Mouse (Mus musculus): Measurements from ENCODE around the gene Rhpn2. TPM values are rescaled to one million over a fixed set of nuclear protein-coding genes. Genes with fewer than 3 reads are reported as not detected.
A peak's percentile ranks its signal among the peaks of the same experiment; 100 is the strongest.

The Rhpn2 gene
- polyA plus RNA-seq, 1 experiment from 2014 or later = 5.2 TPM

GRCm38 (mm10) chr7:35379492-35380119 lies 45.6 kb downstream of the Rhpn2 start:
- 48% methylated on average over 16 of the region's 16 CpGs for WGBS
- Histone ChIP-seq H3K9me3 (no peaks in the 10 kb centered on the region), H3K27ac (replicated peaks) (no peak overlapping the region), H3K36me3 (replicated peaks) (no peaks in the 10 kb centered on the region), H3K4me3 (peak overlapping the region; percentile 18; the same call in 1 of the 2 replicates), H3K27me3 (replicated peaks; ENCODE audit: low read depth, poor library complexity, severe bottlenecking) (no peaks in the 10 kb centered on the region), H3K4me1 (peaks cover 16% of the 10 kb centered on the region; the same call in 1 of the 2 replicates)
- no peak for DNase-seq (ENCODE audit: low spot score)

GRCm38 (mm10) chr7:35380351-35380750 lies 46.4 kb downstream of the Rhpn2 start:
- no peak overlapping the region for H3K27ac ChIP-seq (replicated peaks)
- no peaks in the 10 kb centered on the region for H3K27me3 ChIP-seq (replicated peaks; ENCODE audit: low read depth, poor library complexity, severe bottlenecking)
- H3K4me3 ChIP-seq = no peak overlapping the region
- 91% methylated on average over 8 of the region's 8 CpGs for WGBS
- no peaks in the 10 kb centered on the region for H3K36me3 ChIP-seq (replicated peaks)
- no peaks in the 10 kb centered on the region for H3K9me3 ChIP-seq
- no peak for DNase-seq (ENCODE audit: low spot score)
- H3K4me1 ChIP-seq = peaks cover 16% of the 10 kb centered on the region; the same call in 1 of the 2 replicates

- Histone ChIP-seq H3K27me3 (replicated peaks; ENCODE audit: low read depth, poor library complexity, severe bottlenecking) (no peaks in the 10 kb centered on the region), H3K9me3 (no peaks in the 10 kb centered on the region), H3K4me3 (peak overlapping the region; percentile 2; the same call in 1 of the 2 replicates), H3K36me3 (replicated peaks) (no peaks in the 10 kb centered on the region; the same call in 1 of the 2 replicates), H3K27ac (replicated peaks) (no peak overlapping the region), H3K4me1 (peaks cover 16% of the 10 kb centered on the region; the same call in 1 of the 2 replicates)
- 33% methylated on average over 16 of the region's 16 CpGs for WGBS
- DNase-seq (ENCODE audit: low spot score) = no peak
These were observed 47.9 kb downstream of the Rhpn2 start for GRCm38 (mm10) chr7:35381861-35382260.

GRCm38 (mm10) chr7:35382706-35383353 lies 48.9 kb downstream of the Rhpn2 start:
- DNase-seq (ENCODE audit: low spot score) = no peak
- H3K36me3 ChIP-seq (replicated peaks) = no peaks in the 10 kb centered on the region; the same call in 1 of the 2 replicates
- 57% methylated on average over 2 of the region's 2 CpGs for WGBS
- H3K27ac ChIP-seq (replicated peaks) = no peak overlapping the region
- no peak overlapping the region for H3K4me3 ChIP-seq
- no peaks in the 10 kb centered on the region for H3K27me3 ChIP-seq (replicated peaks; ENCODE audit: low read depth, poor library complexity, severe bottlenecking)
- H3K9me3 ChIP-seq = no peaks in the 10 kb centered on the region
- peaks cover 16% of the 10 kb centered on the region; the same call in 1 of the 2 replicates for H3K4me1 ChIP-seq

GRCm38 (mm10) chr7:35386525-35386952 lies 52.6 kb downstream of the Rhpn2 start:
- WGBS = 57% methylated on average over 6 of the region's 6 CpGs
- no peak overlapping the region for H3K27ac ChIP-seq (replicated peaks)
- DNase-seq (ENCODE audit: low spot score) = no peak
- no peaks in the 10 kb centered on the region for H3K9me3 ChIP-seq
- H3K4me1 ChIP-seq = peaks cover 18% of the 10 kb centered on the region
- H3K27me3 ChIP-seq (replicated peaks; ENCODE audit: low read depth, poor library complexity, severe bottlenecking) = no peaks in the 10 kb centered on the region
- no peak overlapping the region for H3K4me3 ChIP-seq
- no peaks in the 10 kb centered on the region; the same call in 1 of the 2 replicates for H3K36me3 ChIP-seq (replicated peaks)

GRCm38 (mm10) chr7:35388694-35389093 lies 54.7 kb downstream of the Rhpn2 start:
- H3K27ac ChIP-seq (replicated peaks) = no peak overlapping the region
- peaks cover 8% of the 10 kb centered on the region for H3K4me1 ChIP-seq
- WGBS = 68% methylated on average over 6 of the region's 6 CpGs
- no peaks in the 10 kb centered on the region for H3K9me3 ChIP-seq
- H3K36me3 ChIP-seq (replicated peaks) = peaks cover 15% of the 10 kb centered on the region
- no peaks in the 10 kb centered on the region for H3K27me3 ChIP-seq (replicated peaks; ENCODE audit: low read depth, poor library complexity, severe bottlenecking)
- no peak for DNase-seq (ENCODE audit: low spot score)
- no peak overlapping the region for H3K4me3 ChIP-seq

- peaks cover 24% of the 10 kb centered on the region for H3K4me1 ChIP-seq
- H3K9me3 ChIP-seq = no peaks in the 10 kb centered on the region
- whole genome bisulfite sequencing = 59% methylated on average over 5 of the region's 5 CpGs
- peaks cover 29% of the 10 kb centered on the region for H3K36me3 ChIP-seq (replicated peaks)
- no peak for DNase-seq (ENCODE audit: low spot score)
- H3K4me3 ChIP-seq = no peak overlapping the region
- no peaks in the 10 kb centered on the region for H3K27me3 ChIP-seq (replicated peaks; ENCODE audit: low read depth, poor library complexity, severe bottlenecking)
- no peak overlapping the region for H3K27ac ChIP-seq (replicated peaks)
These were observed 59.0 kb downstream of the Rhpn2 start for GRCm38 (mm10) chr7:35392935-35393334.

- WGBS = 14% methylated on average over 17 of the region's 17 CpGs
- H3K9me3 ChIP-seq = no peaks in the 10 kb centered on the region
- peak overlapping the region; percentile 75; the same call in 1 of the 2 replicates for H3K27ac ChIP-seq (replicated peaks)
- H3K4me3 ChIP-seq = peak overlapping the region; percentile 67
- H3K27me3 ChIP-seq (replicated peaks; ENCODE audit: low read depth, poor library complexity, severe bottlenecking) = no peaks in the 10 kb centered on the region
- peak; percentile 24 for DNase-seq (ENCODE audit: low spot score)
- H3K4me1 ChIP-seq = peaks cover 20% of the 10 kb centered on the region
- H3K36me3 ChIP-seq (replicated peaks) = peaks cover 59% of the 10 kb centered on the region
These were observed 61.9 kb downstream of the Rhpn2 start for GRCm38 (mm10) chr7:35395734-35396456.

- Histone ChIP-seq H3K27me3 (replicated peaks; ENCODE audit: low read depth, poor library complexity, severe bottlenecking) (no peaks in the 10 kb centered on the region), H3K9me3 (no peaks in the 10 kb centered on the region), H3K4me3 (peak within 1 kb of the TSS; percentile 67), H3K4me1 (peaks cover 20% of the 10 kb centered on the region), H3K27ac (replicated peaks) (peak within 1 kb of the TSS; percentile 84), H3K36me3 (replicated peaks) (peaks cover 66% of the 10 kb centered on the region)
- peak; percentile 97 for DNase-seq (ENCODE audit: low spot score)
- WGBS = under 1% methylated on average over 28 of the region's 28 CpGs
These were observed 62.7 kb downstream of the Rhpn2 start, which contains the start of the genes Faap24 and Cep89 for GRCm38 (mm10) chr7:35396542-35397168. Faap24 (minus strand) TSS chr7:35396836. Cep89 (plus strand) TSS chr7:35397035.

GRCm38 (mm10) chr7:35401169-35401568 lies 67.2 kb downstream of the Rhpn2 start:
- WGBS = 89% methylated on average over 4 of the region's 4 CpGs
- H3K27me3 ChIP-seq (replicated peaks; ENCODE audit: low read depth, poor library complexity, severe bottlenecking) = no peaks in the 10 kb centered on the region
- peaks cover 83% of the 10 kb centered on the region for H3K36me3 ChIP-seq (replicated peaks)

GRCm38 (mm10) chr7:35415226-35415625 lies 81.3 kb downstream of the Rhpn2 start:
- Histone ChIP-seq H3K27ac (replicated peaks) (peak overlapping the region; percentile 35), H3K36me3 (replicated peaks) (peaks cover 95% of the 10 kb centered on the region), H3K27me3 (replicated peaks; ENCODE audit: low read depth, poor library complexity, severe bottlenecking) (no peaks in the 10 kb centered on the region), H3K4me1 (peaks cover 4% of the 10 kb centered on the region), H3K9me3 (no peaks in the 10 kb centered on the region), H3K4me3 (no peak overlapping the region)
- 73% methylated on average over 5 of the region's 5 CpGs for WGBS
- no peak for DNase-seq (ENCODE audit: low spot score)

More at GRCm38 (mm10) chr7:35401169-35401568, 67.2 kb downstream of the Rhpn2 start:
- Histone ChIP-seq H3K4me1 (peaks cover 12% of the 10 kb centered on the region), H3K9me3 (no peaks in the 10 kb centered on the region), H3K4me3 (no peak overlapping the region), H3K27ac (replicated peaks) (no peak overlapping the region)
- DNase-seq (ENCODE audit: low spot score) = no peak

Measured in embryonic facial prominence, embryonic 10.5 days (tissue).